Mouse (Mus musculus) intestine, postnatal 0 days (tissue): ENCODE data around the gene Taf3. TPM values are rescaled to one million over a fixed set of nuclear protein-coding genes. Genes with fewer than 3 reads are reported as not detected.

Experiments
- ATAC-seq: fragments of 200-750 bp; cut with Nextera tagmentation; 2 replicates; pipeline ENCODE4 v1.8.0; 2017; ENCODE audit warnings: mild to moderate bottlenecking, moderate TSS enrichment, moderate library complexity
- H3K27ac ChIP-seq: fragments of 300-500 bp; sonication (generic); 2 replicates; pipeline ENCODE4 v1.5.1; 2014; ENCODE audit warnings: mild to moderate bottlenecking, low read depth, low read length, moderate library complexity
- H3K27me3 ChIP-seq: fragments of 300-500 bp; sonication (generic); replicated peaks from 2 replicates; pipeline ENCODE4 v1.6.1; 2014; ENCODE audit warnings: low read length, mixed read lengths; ENCODE audit not compliant: control insufficient read depth, insufficient read depth
- H3K36me3 ChIP-seq: fragments of 300-500 bp; sonication (generic); 2 replicates; pipeline ENCODE4 v1.6.1; 2014; ENCODE audit warnings: mild to moderate bottlenecking, moderate library complexity; ENCODE audit not compliant: control insufficient read depth, insufficient read depth
- H3K4me1 ChIP-seq: fragments of 300-500 bp; sonication (generic); replicated peaks from 2 replicates; pipeline ENCODE4 v1.6.1; 2014; ENCODE audit warnings: antibody characterized with exemption, low read length, mixed read lengths; ENCODE audit not compliant: control insufficient read depth, insufficient read depth
- H3K4me2 ChIP-seq: fragments of 300-500 bp; sonication (generic); replicated peaks from 2 replicates; pipeline ENCODE4 v1.6.1; 2014; ENCODE audit warnings: low read depth, mild to moderate bottlenecking, moderate library complexity
- H3K4me3 ChIP-seq: fragments of 300-500 bp; sonication (generic); 2 replicates; pipeline ENCODE4 v1.5.1; 2014; ENCODE audit warnings: low read depth, low read length
- H3K9ac ChIP-seq: fragments of 300-500 bp; sonication (generic); 2 replicates; pipeline ENCODE4 v1.6.1; 2014; ENCODE audit warnings: mild to moderate bottlenecking, low read depth, low read length
- H3K9me3 ChIP-seq: fragments of 300-500 bp; sonication (generic); 2 replicates; pipeline ENCODE4 v1.6.1; 2016; ENCODE audit warnings: mixed run types; ENCODE audit not compliant: control insufficient read depth
- CTCF ChIP-seq: sonication (generic); IDR thresholded peaks from 2 replicates; pipeline ENCODE4 v1.5.1; 2016; ENCODE audit warnings: low read depth, mild to moderate bottlenecking, control low read depth, antibody characterized with exemption, moderate library complexity
- WGBS: fragments of 180-500 bp; shearing (Covaris S2); extraction: QIAGEN DNeasy Blood & Tissue Kit; methylation state at CpG from one replicate; pipeline ENCODE4 v1.1.7; 2014; 5-methylcytosine and 5-hydroxymethylcytosine counted together
- polyA plus RNA-seq: library from polyadenylated mRNA; unstranded; fragments of >200 nt; fragmentation: Nextera tagmentation; extraction: Ambion mirVana; gene quantifications from 2 replicates; pipeline ENCODE4 v1.2.1, GENCODE M21; 2015

Gene Taf3
- polyA plus RNA-seq, 1 experiment from 2014 or later = 5.1 TPM

DNA sequence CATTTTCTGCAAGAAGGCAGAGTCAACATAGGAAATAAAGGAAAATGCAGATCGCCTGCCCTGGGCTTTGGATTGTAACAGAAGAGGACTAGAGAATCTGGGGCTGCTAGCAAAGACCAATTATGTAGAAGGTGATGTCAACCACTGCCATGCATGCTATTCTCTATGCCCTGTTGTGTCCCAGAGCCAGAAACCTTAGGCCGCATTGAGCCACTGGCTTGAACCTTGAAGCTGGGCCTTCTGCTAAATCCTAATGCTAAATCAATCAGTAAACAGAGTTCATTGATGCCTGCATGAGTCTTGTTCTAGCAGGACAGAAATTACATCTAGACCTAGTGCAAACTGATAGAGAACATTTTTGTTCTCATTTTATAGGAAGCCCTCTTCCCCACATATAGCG, 162.4 kb downstream of the Taf3 start:
- Histone ChIP-seq H3K27ac (no peak overlapping the region), H3K36me3 (no peaks in the 10 kb centered on the region), H3K4me2 (no peak overlapping the region), H3K9ac (no peak overlapping the region), H3K27me3 (peaks cover 97% of the 10 kb centered on the region), H3K9me3 (no peaks in the 10 kb centered on the region), H3K4me1 (no peaks in the 10 kb centered on the region), H3K4me3 (no peak overlapping the region)
- ATAC-seq = no peak
- 23% methylated on average over 3 of the region's 3 CpGs for WGBS
- TF ChIP-seq CTCF = no peak

GRCm38 (mm10) chr2:9885217-9885770, 163.1 kb downstream of the Taf3 start:
- Histone ChIP-seq H3K27ac (no peak overlapping the region), H3K4me1 (no peaks in the 10 kb centered on the region), H3K4me2 (no peak overlapping the region), H3K9me3 (no peaks in the 10 kb centered on the region), H3K27me3 (peaks cover 97% of the 10 kb centered on the region), H3K36me3 (no peaks in the 10 kb centered on the region), H3K9ac (no peak overlapping the region), H3K4me3 (no peak overlapping the region)
- ATAC-seq = no peak
- no peak for TF ChIP-seq CTCF
- 5% methylated on average over 14 of the region's 14 CpGs for WGBS

DNA sequence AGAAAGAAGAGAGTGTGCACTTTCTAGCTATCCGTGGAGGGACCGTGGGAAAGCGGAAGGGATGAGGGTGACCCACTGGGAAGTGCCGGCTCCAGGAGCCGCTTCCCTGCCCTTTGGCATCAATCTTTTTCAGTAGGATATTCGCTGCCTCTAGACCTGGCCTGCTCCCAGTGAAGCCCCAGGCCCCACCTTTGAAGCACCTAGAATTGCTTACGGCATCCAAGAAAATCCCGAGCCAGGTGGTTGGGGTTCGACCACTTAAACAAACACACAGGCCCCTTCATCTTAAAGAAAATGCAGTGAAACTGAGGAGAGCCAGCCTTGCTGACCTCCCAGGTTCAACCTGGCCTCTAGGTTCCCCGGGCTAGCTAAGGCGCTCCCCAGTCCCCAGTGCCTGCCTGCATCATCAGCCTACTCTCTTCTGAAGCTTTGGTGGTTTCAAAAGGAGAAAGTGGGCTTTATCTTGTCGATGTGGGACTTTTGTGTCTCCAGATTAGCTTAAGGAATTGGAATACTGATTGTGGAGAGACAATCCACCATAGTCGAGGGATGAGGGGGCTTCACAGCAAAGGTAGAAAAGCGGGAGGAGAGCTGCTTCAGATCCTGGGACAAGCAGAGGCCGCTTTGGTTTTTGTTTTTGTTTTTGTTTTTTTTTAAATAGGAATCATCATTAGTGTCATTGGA, 163.7 kb downstream of the Taf3 start:
- Histone ChIP-seq H3K36me3 (no peaks in the 10 kb centered on the region), H3K4me3 (peak overlapping the region; percentile 14; the same call in 1 of the 2 replicates), H3K4me1 (no peaks in the 10 kb centered on the region), H3K9ac (no peak overlapping the region), H3K27me3 (peaks cover 97% of the 10 kb centered on the region), H3K27ac (no peak overlapping the region), H3K9me3 (no peaks in the 10 kb centered on the region), H3K4me2 (no peak overlapping the region)
- no peak for TF ChIP-seq CTCF
- 3% methylated on average over 15 of the region's 15 CpGs for WGBS
- ATAC-seq = no peak

DNA sequence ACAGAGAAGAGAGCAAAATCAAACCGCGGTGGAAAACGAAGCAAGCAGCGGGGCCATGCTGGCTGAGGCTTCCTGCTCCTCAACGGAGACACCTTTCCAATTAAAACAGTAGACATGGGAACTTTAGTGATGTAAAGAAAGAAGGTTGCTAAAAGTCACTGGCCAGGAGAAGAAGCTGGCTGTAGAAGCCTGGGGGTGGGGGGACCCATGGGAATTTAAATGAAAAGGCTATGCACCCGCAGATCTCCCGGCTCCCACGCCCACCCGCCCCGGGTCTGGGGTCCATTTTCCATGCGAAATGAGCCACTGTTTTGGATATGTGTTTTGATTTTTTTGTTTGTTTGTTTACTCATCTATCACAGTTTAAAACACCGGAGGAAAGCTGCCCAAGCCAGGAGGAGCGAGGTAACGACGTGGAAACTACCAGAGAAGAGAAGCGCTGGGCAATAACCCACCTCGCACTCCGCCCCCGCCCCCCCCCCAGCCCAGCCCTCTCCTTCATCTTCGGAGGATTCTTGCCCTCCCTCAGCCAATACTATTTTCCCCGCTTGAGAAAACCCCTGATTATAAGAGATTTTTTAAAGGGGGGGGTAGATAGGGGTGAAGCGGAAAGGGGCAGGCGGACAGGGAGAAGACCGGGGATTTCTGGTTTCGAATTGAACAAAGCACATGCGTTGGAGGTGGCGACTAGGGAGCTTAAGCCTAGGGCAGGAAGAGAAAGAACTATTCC, 164.4 kb downstream of the Taf3 start:
- H3K4me2 ChIP-seq = no peak overlapping the region
- H3K4me3 ChIP-seq = peak overlapping the region; percentile 14
- H3K27ac ChIP-seq = no peak overlapping the region
- H3K36me3 ChIP-seq = no peaks in the 10 kb centered on the region
- no peak for TF ChIP-seq CTCF
- no peak overlapping the region for H3K9ac ChIP-seq
- WGBS = 3% methylated on average over 26 of the region's 27 CpGs
- H3K4me1 ChIP-seq = no peaks in the 10 kb centered on the region
- H3K9me3 ChIP-seq = no peaks in the 10 kb centered on the region
- peaks cover 95% of the 10 kb centered on the region for H3K27me3 ChIP-seq
- no peak for ATAC-seq

GRCm38 (mm10) chr2:9882926-9883802, 165.2 kb downstream of the Taf3 start:
- no peaks in the 10 kb centered on the region for H3K36me3 ChIP-seq
- H3K4me3 ChIP-seq = peak overlapping the region; percentile 32
- TF ChIP-seq CTCF = no peak
- no peaks in the 10 kb centered on the region for H3K4me1 ChIP-seq
- ATAC-seq = no peak
- H3K4me2 ChIP-seq = peak overlapping the region; percentile 46
- no peak overlapping the region for H3K27ac ChIP-seq
- WGBS = under 1% methylated on average over 43 of the region's 43 CpGs
- H3K9me3 ChIP-seq = no peaks in the 10 kb centered on the region
- peaks cover 91% of the 10 kb centered on the region for H3K27me3 ChIP-seq
- no peak overlapping the region for H3K9ac ChIP-seq
